Mouse (Mus musculus) liver, postnatal 0 days (tissue): ENCODE results near the gene Osbpl8. TPM values are rescaled to one million over a fixed set of nuclear protein-coding genes. Genes with fewer than 3 reads are reported as not detected.

ENCODE experiments used
- ATAC-seq: fragments of 200-750 bp; cut with Nextera tagmentation; 2 replicates; pipeline ENCODE4 v1.8.0; 2017; ENCODE audit warnings: mild to moderate bottlenecking, moderate library complexity
- DNase-seq: peaks from one replicate; pipeline ENCODE4 v3.0.0-alpha.2; 2016
- H3K27ac ChIP-seq: fragments of 300-500 bp; sonication (generic); 2 replicates; pipeline ENCODE4 v1.5.1; 2014; ENCODE audit warnings: antibody characterized with exemption, moderate library complexity, mild to moderate bottlenecking, low read depth
- H3K27me3 ChIP-seq: fragments of 300-500 bp; sonication (generic); 2 replicates; pipeline ENCODE4 v1.6.1; 2014; ENCODE audit warnings: low read length, control low read depth, mixed read lengths; ENCODE audit not compliant: insufficient read depth
- H3K36me3 ChIP-seq: fragments of 300-500 bp; sonication (generic); replicated peaks from 2 replicates; pipeline ENCODE4 v1.6.1; 2014; ENCODE audit warnings: mild to moderate bottlenecking, control low read depth, low read length, moderate library complexity, mixed read lengths; ENCODE audit not compliant: insufficient read depth
- H3K4me1 ChIP-seq: fragments of 300-500 bp; sonication (generic); 2 replicates; pipeline ENCODE4 v1.6.1; 2014; ENCODE audit warnings: antibody characterized with exemption, mild to moderate bottlenecking, control low read depth; ENCODE audit not compliant: insufficient read depth
- H3K4me2 ChIP-seq: fragments of 300-500 bp; sonication (generic); 2 replicates; pipeline ENCODE4 v1.6.1; 2014; ENCODE audit warnings: low read depth, mild to moderate bottlenecking, low read length, moderate library complexity, mixed read lengths
- H3K4me3 ChIP-seq: fragments of 300-500 bp; sonication (generic); 2 replicates; pipeline ENCODE4 v1.5.1; 2014; ENCODE audit warnings: low read depth, low read length
- H3K9ac ChIP-seq: fragments of 300-500 bp; sonication (generic); replicated peaks from 2 replicates; pipeline ENCODE4 v1.6.1; 2014; ENCODE audit warnings: mild to moderate bottlenecking, moderate library complexity
- H3K9me3 ChIP-seq: fragments of 300-500 bp; sonication (generic); 2 replicates; pipeline ENCODE4 v1.6.1; 2016; ENCODE audit warnings: mild to moderate bottlenecking, control low read depth, low read length, mixed read lengths
- CTCF ChIP-seq: sonication (generic); IDR thresholded peaks from 2 replicates; pipeline ENCODE4 v1.5.1; 2016; ENCODE audit warnings: antibody characterized with exemption, low read depth
- EP300 ChIP-seq: IDR thresholded peaks from 2 replicates; pipeline ENCODE4 v1.6.1; 2016; ENCODE audit warnings: antibody characterized with exemption, low read depth, mild to moderate bottlenecking
- WGBS: fragments of 180-500 bp; shearing (Covaris S2); extraction: QIAGEN DNeasy Blood & Tissue Kit; methylation state at CpG from one replicate; pipeline ENCODE4 v1.1.7; 2014; ENCODE audit not compliant: insufficient replicate concordance; 5-methylcytosine and 5-hydroxymethylcytosine counted together
- polyA plus RNA-seq: library from polyadenylated mRNA; unstranded; fragments of >200 nt; fragmentation: Nextera tagmentation; extraction: Ambion mirVana; gene quantifications from 2 replicates; pipeline ENCODE4 v1.2.1, GENCODE M21; 2015

The Osbpl8 gene
- 5.4 and 5.6 TPM in 2 replicates for polyA plus RNA-seq

DNA sequence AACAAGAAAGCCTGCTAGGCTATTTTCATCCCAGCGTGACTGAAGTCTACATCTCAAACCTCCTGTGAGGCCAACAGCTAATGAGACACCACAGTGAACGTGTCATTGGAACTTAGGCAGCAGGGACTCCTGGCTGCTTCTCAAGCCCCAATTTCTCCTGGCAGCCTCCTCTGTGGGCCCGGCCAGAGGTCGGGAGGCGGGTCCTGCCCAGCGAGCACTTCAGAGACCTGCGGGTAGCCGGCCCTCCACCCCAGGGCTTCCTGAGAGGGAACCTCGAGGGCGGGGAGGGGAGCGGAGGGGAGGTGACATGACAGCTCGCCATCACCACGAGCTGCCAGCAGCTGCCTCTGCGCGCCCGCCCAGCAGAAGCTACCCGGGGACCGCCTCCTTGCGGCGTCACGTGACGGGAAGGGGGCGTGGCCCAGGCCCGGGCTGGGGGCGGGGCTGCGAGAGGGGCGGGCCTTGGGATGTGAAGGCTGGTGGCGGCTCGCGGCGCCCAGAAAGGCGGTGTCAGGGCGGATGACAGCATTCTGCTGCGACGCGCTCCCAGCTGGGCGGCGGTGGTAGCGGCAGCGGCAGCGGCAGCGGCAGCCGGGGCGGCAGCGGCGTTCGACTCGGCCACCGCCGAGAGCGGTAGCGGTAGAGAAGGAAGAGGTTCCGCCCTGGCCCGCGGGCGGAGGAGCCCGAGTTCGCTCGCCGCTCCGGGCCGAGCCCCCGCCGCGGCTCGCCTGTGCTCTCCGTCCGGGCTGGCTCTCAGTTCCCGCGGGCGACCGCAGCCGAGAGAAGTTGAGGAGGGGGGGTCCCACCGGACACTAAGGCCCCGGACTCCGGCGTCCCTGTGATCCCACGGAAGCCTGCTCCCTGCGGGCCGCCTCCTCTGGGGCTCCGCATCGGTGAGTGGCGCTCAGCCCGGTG is at the start of gene Osbpl8:
Osbpl8 (plus strand) TSS at position 449 of the 915 bp plus-strand sequence.
- under 1% methylated on average over 67 of the region's 84 CpGs for WGBS
- DNase-seq (peak; percentile 100), ATAC-seq (peak; percentile 93)
- H3K27me3 ChIP-seq, result no peaks in the 10 kb centered on the region
- H3K9ac ChIP-seq, result peak within 1 kb of the TSS; percentile 100
- peak within 1 kb of the TSS; percentile 96 for H3K27ac ChIP-seq
- peak within 1 kb of the TSS; percentile 100 for H3K4me3 ChIP-seq
- peaks cover 34% of the 10 kb centered on the region for H3K4me1 ChIP-seq
- TF ChIP-seq CTCF (peak; percentile 7), EP300 (no peak)
- no peaks in the 10 kb centered on the region for H3K9me3 ChIP-seq
- H3K4me2 ChIP-seq, result peak within 1 kb of the TSS; percentile 71
- no peaks in the 10 kb centered on the region for H3K36me3 ChIP-seq

DNA sequence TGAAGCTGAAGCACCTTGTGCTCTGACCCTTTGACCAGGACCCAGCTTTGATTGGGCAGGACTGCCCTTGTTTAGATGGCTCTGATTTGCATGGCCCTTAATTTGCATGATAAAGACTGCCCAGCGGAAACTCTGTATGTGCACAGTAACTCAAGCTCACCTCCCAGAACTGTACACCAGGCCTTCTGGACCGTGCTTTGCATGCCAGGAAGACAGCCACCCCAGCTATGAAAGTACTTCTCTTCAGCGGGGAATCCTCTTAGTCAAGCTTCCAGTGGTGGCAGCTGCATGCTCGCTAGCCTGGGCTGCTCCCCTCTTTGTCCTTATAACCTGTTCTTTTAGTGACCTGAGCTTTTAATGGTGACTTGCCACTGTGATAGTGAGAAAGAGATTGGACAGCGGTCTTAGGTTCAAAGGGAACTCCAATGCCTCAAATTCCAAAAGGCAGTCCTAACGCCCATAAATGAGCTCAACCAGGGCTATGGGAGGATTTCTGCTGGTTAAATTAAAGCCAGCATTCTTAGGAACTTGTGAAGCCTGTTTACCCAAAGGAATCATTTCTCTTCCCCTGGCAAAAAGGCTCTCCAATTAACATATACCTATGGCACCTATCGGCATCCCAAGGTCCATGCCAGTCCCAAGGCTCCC is 47.2 kb upstream of the Osbpl8 start:
- H3K27me3 ChIP-seq, result no peaks in the 10 kb centered on the region
- H3K36me3 ChIP-seq, result no peaks in the 10 kb centered on the region
- H3K4me2 ChIP-seq, result no peak overlapping the region
- DNase-seq, result no peak
- no peak for ATAC-seq
- 77% methylated on average over 7 of the region's 7 CpGs for WGBS
- H3K9me3 ChIP-seq, result no peaks in the 10 kb centered on the region
- H3K4me1 ChIP-seq, result peaks cover 2% of the 10 kb centered on the region; the same call in 1 of the 2 replicates
- H3K4me3 ChIP-seq, result no peak overlapping the region
- H3K27ac ChIP-seq, result no peak overlapping the region
- H3K9ac ChIP-seq, result no peak overlapping the region
- TF ChIP-seq EP300 (no peak), CTCF (no peak)

DNA sequence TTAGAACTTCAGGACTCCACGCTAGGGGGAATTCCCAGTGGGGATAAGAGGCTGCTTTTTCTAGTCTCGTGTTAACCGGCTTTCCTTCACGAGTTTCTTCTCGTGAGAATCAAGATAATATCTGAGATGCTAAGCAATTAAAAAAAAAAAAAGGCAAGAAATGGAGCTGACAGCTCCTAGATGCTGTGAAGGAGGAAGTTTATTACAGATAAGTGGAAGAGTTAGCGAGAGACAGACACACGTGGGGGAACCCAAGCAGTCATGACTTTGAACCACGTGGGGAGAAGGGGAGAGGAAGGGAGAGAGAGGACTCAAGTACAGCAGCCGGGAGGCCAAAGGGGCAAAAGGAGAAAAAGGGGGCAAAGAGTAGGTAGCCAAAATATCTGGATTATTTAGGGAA is 46.3 kb upstream of the Osbpl8 start:
- TF ChIP-seq EP300 (no peak), CTCF (no peak)
- Histone ChIP-seq H3K36me3 (no peaks in the 10 kb centered on the region), H3K4me2 (no peak overlapping the region), H3K4me3 (no peak overlapping the region), H3K27me3 (no peaks in the 10 kb centered on the region), H3K9ac (no peak overlapping the region), H3K4me1 (peaks cover 2% of the 10 kb centered on the region; the same call in 1 of the 2 replicates), H3K9me3 (no peaks in the 10 kb centered on the region), H3K27ac (no peak overlapping the region)
- WGBS, result 47% methylated on average over 9 of the region's 9 CpGs
- DNase-seq (no peak), ATAC-seq (no peak)

DNA sequence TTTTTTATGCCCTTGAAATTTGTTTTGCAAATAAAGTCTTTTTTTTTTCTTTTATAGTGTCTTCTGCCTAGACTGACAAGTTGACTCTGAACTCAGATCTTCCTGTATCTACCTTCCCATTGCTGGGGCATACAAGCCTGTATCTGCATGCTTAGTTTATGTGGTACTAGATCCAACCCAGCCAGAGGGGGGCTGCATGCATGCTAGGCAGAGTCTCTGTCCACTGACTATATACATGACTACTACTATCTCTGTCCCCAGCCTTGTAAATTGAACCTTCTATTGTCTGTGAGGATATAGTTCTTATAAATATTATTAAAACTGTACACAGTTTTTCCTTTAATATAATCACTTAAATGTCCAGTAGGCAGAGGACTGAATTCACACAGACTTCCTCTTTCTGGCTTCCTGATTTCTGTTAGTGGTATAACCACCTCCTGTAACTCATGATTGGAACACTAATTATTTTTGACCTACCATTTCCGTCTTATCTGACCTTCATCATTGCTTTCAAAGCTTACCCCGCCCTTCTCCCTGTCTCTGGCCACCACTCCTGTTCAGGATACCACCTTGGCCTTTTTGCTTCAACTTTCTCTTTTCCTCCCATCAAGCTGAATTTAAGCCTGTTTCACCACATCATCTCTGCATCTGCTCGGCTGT is 45.4 kb upstream of the Osbpl8 start:
- DNase-seq (no peak), ATAC-seq (peak; percentile 36)
- H3K27me3 ChIP-seq, result no peaks in the 10 kb centered on the region
- H3K27ac ChIP-seq, result peak overlapping the region; percentile 46
- 17% methylated on average over 3 of the region's 3 CpGs for WGBS
- no peak overlapping the region for H3K9ac ChIP-seq
- H3K36me3 ChIP-seq, result no peaks in the 10 kb centered on the region
- TF ChIP-seq EP300 (no peak), CTCF (no peak)
- H3K4me2 ChIP-seq, result no peak overlapping the region
- H3K9me3 ChIP-seq, result no peaks in the 10 kb centered on the region
- peaks cover 2% of the 10 kb centered on the region; the same call in 1 of the 2 replicates for H3K4me1 ChIP-seq
- no peak overlapping the region for H3K4me3 ChIP-seq

DNA sequence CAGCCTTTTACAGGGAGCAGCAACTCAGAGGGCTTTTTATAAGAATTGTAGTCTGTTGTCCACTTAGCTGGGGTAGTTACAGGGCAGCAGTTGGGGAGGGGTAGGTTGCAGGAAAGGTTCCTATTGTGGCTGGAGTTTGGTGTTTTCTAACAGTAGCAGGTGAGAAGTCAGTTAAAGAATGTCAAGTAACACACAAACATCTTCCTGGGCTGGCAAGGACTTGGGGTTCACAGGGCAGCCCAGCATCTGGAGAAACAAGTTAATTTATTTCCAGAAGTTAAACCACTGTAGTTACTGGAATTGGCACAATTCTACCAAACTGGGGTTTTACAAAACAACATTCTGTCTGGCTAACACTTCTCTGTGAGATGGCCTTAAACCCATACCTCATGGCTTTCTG is 44.8 kb upstream of the Osbpl8 start:
- Histone ChIP-seq H3K36me3 (no peaks in the 10 kb centered on the region), H3K9ac (no peak overlapping the region), H3K9me3 (no peaks in the 10 kb centered on the region), H3K27me3 (no peaks in the 10 kb centered on the region), H3K27ac (peak overlapping the region; percentile 46), H3K4me2 (no peak overlapping the region), H3K4me1 (peaks cover 2% of the 10 kb centered on the region; the same call in 1 of the 2 replicates), H3K4me3 (no peak overlapping the region)
- no peak for DNase-seq
- ATAC-seq, result no peak
- TF ChIP-seq EP300 (no peak), CTCF (no peak)

DNA sequence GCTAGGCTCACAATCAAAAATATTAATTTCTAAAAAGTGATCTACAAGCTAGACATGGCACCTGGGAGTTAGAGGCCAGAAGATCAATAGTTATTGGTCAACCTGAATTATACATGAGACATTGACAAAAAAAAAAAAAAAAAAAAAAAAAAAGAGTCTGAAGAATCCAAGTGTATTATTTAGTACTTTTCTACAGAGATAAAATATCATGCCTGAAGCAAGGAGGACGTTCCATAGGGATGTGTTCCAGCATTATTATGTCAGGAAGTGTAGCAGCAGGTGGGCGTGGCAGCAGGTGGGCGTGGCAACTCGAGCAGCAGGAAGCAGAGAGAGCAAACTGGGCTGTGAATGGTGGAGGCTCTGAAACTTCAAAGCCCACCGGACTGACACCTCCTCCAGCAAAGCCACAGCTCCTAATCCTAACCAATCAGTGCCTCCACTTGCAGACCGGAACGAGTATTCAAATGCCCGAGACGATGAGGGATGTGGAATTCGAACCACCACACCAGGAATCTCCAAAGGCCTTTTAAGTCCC is 41.6 kb upstream of the Osbpl8 start:
- DNase-seq, result no peak
- H3K27me3 ChIP-seq, result no peaks in the 10 kb centered on the region
- H3K4me3 ChIP-seq, result no peak overlapping the region
- ATAC-seq, result no peak
- H3K4me2 ChIP-seq, result no peak overlapping the region
- H3K9ac ChIP-seq, result no peak overlapping the region
- WGBS, result 66% methylated on average over 10 of the region's 10 CpGs
- TF ChIP-seq EP300 (no peak), CTCF (no peak)
- H3K36me3 ChIP-seq, result no peaks in the 10 kb centered on the region
- H3K27ac ChIP-seq, result no peak overlapping the region
- no peaks in the 10 kb centered on the region for H3K9me3 ChIP-seq
- peaks cover 2% of the 10 kb centered on the region; the same call in 1 of the 2 replicates for H3K4me1 ChIP-seq
